Mouse (Mus musculus): ENCODE data around the gene Ppp4r4.
"Not testable (repeated sequence)": the region's sequence is repeated elsewhere in the genome, so short reads cannot be mapped to it uniquely, and the experiment has no call there.

The Ppp4r4 gene

GRCm38 (mm10) chr12:103600364-103600763 is 68.3 kb downstream of the Ppp4r4 start:
- in situ Hi-C loops (cut with MboI; ENCODE audit: low pct_unique_long_range_greater_than_20kb in 1 of 2, low sequenced_read_pairs in 2 of 2, unreplicated experiment in 1 of 2) = no loop called here

GRCm38 (mm10) chr12:103601839-103602238 is 69.8 kb downstream of the Ppp4r4 start:
- in situ Hi-C loops (cut with MboI; ENCODE audit: low pct_unique_long_range_greater_than_20kb in 1 of 2, low sequenced_read_pairs in 2 of 2, unreplicated experiment in 1 of 2) = no loop called here

GRCm38 (mm10) chr12:103615141-103615540 is 83.1 kb downstream of the Ppp4r4 start:
- in situ Hi-C loops (cut with MboI; ENCODE audit: low pct_unique_long_range_greater_than_20kb in 1 of 2, low sequenced_read_pairs in 2 of 2, unreplicated experiment in 1 of 2) = no loop called here

- in situ Hi-C loops (cut with MboI; ENCODE audit: low pct_unique_long_range_greater_than_20kb in 1 of 2, low sequenced_read_pairs in 2 of 2, unreplicated experiment in 1 of 2) = no loop called here
Observed at GRCm38 (mm10) chr12:103615734-103616133, 83.7 kb downstream of the Ppp4r4 start.

GRCm38 (mm10) chr12:103616860-103617261 is 84.8 kb downstream of the Ppp4r4 start:
- in situ Hi-C loops (cut with MboI; ENCODE audit: low pct_unique_long_range_greater_than_20kb in 1 of 2, low sequenced_read_pairs in 2 of 2, unreplicated experiment in 1 of 2) = no loop called here

- in situ Hi-C loops (cut with MboI; ENCODE audit: low pct_unique_long_range_greater_than_20kb in 1 of 2, low sequenced_read_pairs in 2 of 2, unreplicated experiment in 1 of 2) = no loop called here
Observed at GRCm38 (mm10) chr12:103631203-103631612, 99.1 kb downstream of the Ppp4r4 start, which contains the start of gene Serpina10. Gene Serpina10 (minus strand): TSS chr12:103631444.

- in situ Hi-C loops (cut with MboI; ENCODE audit: low pct_unique_long_range_greater_than_20kb in 1 of 2, low sequenced_read_pairs in 2 of 2, unreplicated experiment in 1 of 2) = no loop called here
Observed at GRCm38 (mm10) chr12:103634430-103634829, 102.3 kb downstream of the Ppp4r4 start.

- in situ Hi-C loops (cut with MboI; ENCODE audit: low pct_unique_long_range_greater_than_20kb in 1 of 2, low sequenced_read_pairs in 2 of 2, unreplicated experiment in 1 of 2) = no loop called here
Observed at GRCm38 (mm10) chr12:103635846-103636245, 103.8 kb downstream of the Ppp4r4 start.

GRCm38 (mm10) chr12:103643336-103643735 is 111.3 kb downstream of the Ppp4r4 start:
- in situ Hi-C loops (cut with MboI; ENCODE audit: low pct_unique_long_range_greater_than_20kb in 1 of 2, low sequenced_read_pairs in 2 of 2, unreplicated experiment in 1 of 2) = no loop called here

GRCm38 (mm10) chr12:103643818-103644217 is 111.7 kb downstream of the Ppp4r4 start:
- in situ Hi-C loops (cut with MboI; ENCODE audit: low pct_unique_long_range_greater_than_20kb in 1 of 2, low sequenced_read_pairs in 2 of 2, unreplicated experiment in 1 of 2) = no loop called here

- in situ Hi-C loops (cut with MboI; ENCODE audit: low pct_unique_long_range_greater_than_20kb in 1 of 2, low sequenced_read_pairs in 2 of 2, unreplicated experiment in 1 of 2) = no loop called here
Observed at GRCm38 (mm10) chr12:103644601-103645000, 112.5 kb downstream of the Ppp4r4 start.

GRCm38 (mm10) chr12:103646314-103646713 is 114.2 kb downstream of the Ppp4r4 start:
- in situ Hi-C loops (cut with MboI; ENCODE audit: low pct_unique_long_range_greater_than_20kb in 1 of 2, low sequenced_read_pairs in 2 of 2, unreplicated experiment in 1 of 2) = no loop called here

GRCm38 (mm10) chr12:103653836-103654235 is 121.8 kb downstream of the Ppp4r4 start:
- in situ Hi-C loops (cut with MboI; ENCODE audit: low pct_unique_long_range_greater_than_20kb in 1 of 2, low sequenced_read_pairs in 2 of 2, unreplicated experiment in 1 of 2) = no loop called here

GRCm38 (mm10) chr12:103655123-103656044 is 123.3 kb downstream of the Ppp4r4 start:
- in situ Hi-C loops (cut with MboI; ENCODE audit: low pct_unique_long_range_greater_than_20kb in 1 of 2, low sequenced_read_pairs in 2 of 2, unreplicated experiment in 1 of 2) = no loop called here

- in situ Hi-C loops (cut with MboI; ENCODE audit: low pct_unique_long_range_greater_than_20kb in 1 of 2, low sequenced_read_pairs in 2 of 2, unreplicated experiment in 1 of 2) = no loop called here
Observed at GRCm38 (mm10) chr12:103656848-103657626, 125.0 kb downstream of the Ppp4r4 start, which contains the start of gene Serpina6. Gene Serpina6 (minus strand): TSS chr12:103657212.

- in situ Hi-C loops (cut with MboI; ENCODE audit: low pct_unique_long_range_greater_than_20kb in 1 of 2, low sequenced_read_pairs in 2 of 2, unreplicated experiment in 1 of 2) = no loop called here
Observed at GRCm38 (mm10) chr12:103657991-103658390, 125.9 kb downstream of the Ppp4r4 start.

- in situ Hi-C loops (cut with MboI; ENCODE audit: low pct_unique_long_range_greater_than_20kb in 1 of 2, low sequenced_read_pairs in 2 of 2, unreplicated experiment in 1 of 2) = no loop called here
Observed at GRCm38 (mm10) chr12:103659171-103659570, 127.1 kb downstream of the Ppp4r4 start.

- in situ Hi-C loops (cut with MboI; ENCODE audit: low pct_unique_long_range_greater_than_20kb in 1 of 2, low sequenced_read_pairs in 2 of 2, unreplicated experiment in 1 of 2) = no loop called here
Observed at GRCm38 (mm10) chr12:103660076-103660475, 128.0 kb downstream of the Ppp4r4 start.

- in situ Hi-C loops (cut with MboI; ENCODE audit: low pct_unique_long_range_greater_than_20kb in 1 of 2, low sequenced_read_pairs in 2 of 2, unreplicated experiment in 1 of 2) = not testable (repeated sequence)
Observed at GRCm38 (mm10) chr12:103662053-103662452, 130.0 kb downstream of the Ppp4r4 start.

Data from mouse embryonic stem cell (cell line).